Mouse (Mus musculus) leukemia stem cell, adult 10-12 weeks (primary cell): ENCODE results near the gene Palm3. TPM values are rescaled to one million over a fixed set of nuclear protein-coding genes. Genes with fewer than 3 reads are reported as not detected.

Source experiments
- polyA plus RNA-seq: library from polyadenylated mRNA; stranded (reverse); fragments of >175 nt; gene quantifications from 2 replicates; pipeline ENCODE4 v1.2.3, GENCODE M21; 2012; ENCODE audit warnings: low replicate concordance

Palm3 gene
- 0.32 TPM in 1 of 2 replicates, not detected in the other for polyA plus RNA-seq

GRCm38 (mm10) chr8:84021096-84021495, at the start of gene Palm3:
Gene Palm3, plus strand, starts transcription at chr8:84021471.

GRCm38 (mm10) chr8:83972150-83973120, 48.8 kb upstream of the Palm3 start, which contains the start of gene Prkaca:
Gene Prkaca, plus strand, starts transcription at chr8:83972993.

GRCm38 (mm10) chr8:83997511-83998141, 23.6 kb upstream of the Palm3 start, which contains the start of gene Samd1:
Gene Samd1, plus strand, starts transcription at chr8:83997672.

GRCm38 (mm10) chr8:84001281-84002000, 19.8 kb upstream of the Palm3 start, which contains the start of gene 1700067K01Rik:
Gene 1700067K01Rik, plus strand, starts transcription at chr8:84001502.

GRCm38 (mm10) chr8:84011705-84012498, 9.4 kb upstream of the Palm3 start, which contains the start of gene 2210011C24Rik:
Gene 2210011C24Rik, minus strand, starts transcription at chr8:84012171.

GRCm38 (mm10) chr8:84042066-84042947, 21.0 kb downstream of the Palm3 start, which contains the start of gene Il27ra:
Gene Il27ra, minus strand, starts transcription at chr8:84042589.

GRCm38 (mm10) chr8:84044900-84045299, 23.6 kb downstream of the Palm3 start, which contains the start of gene Rln3:
Gene Rln3, minus strand, starts transcription at chr8:84045000.

DNA sequence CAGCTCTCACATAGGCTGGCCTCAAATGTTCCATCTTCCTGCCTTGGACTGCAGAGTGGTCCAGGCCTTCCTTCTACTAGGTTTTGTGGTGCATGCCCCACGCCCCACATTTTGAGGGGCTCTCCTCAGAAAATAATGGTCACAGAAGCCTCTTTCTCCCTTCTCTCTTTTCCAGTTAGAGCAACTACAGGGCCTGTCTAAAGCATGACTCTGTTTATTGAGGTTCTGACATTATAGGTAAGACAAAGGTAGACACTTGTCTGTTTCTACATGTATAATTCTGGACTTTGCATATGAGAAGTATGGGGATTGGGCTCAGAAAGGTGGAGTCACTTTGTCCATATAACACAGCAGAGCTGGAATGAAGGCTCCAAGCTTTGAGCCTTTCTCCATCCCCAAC, 43.8 kb downstream of the Palm3 start, which contains the start of gene Gm10643:
TSS of gene Gm10643 (minus strand) at position 101 of the 400 bp plus-strand sequence.

GRCm38 (mm10) chr8:84066291-84066930, 45.1 kb downstream of the Palm3 start, which contains the start of gene Rfx1:
Gene Rfx1, plus strand, starts transcription at chr8:84066834.

Other genes starting within 250 kb of the Palm3 start
- gene Adgrl1, start 121.4 kb upstream of the Palm3 start, polyA plus RNA-seq, result 5.1 and 10.6 TPM in 2 replicates
- 0.38 and 0.43 TPM in 2 replicates for gene Gm10644, start 66.3 kb upstream of the Palm3 start, polyA plus RNA-seq
- 16.9 and 197 TPM in 2 replicates for gene Asf1b, start 66.0 kb upstream of the Palm3 start, polyA plus RNA-seq
- 25.3 and 27.4 TPM in 2 replicates for gene Prkaca, start 48.5 kb upstream of the Palm3 start, polyA plus RNA-seq
- gene Samd1, start 23.8 kb upstream of the Palm3 start, polyA plus RNA-seq, result 246 and 385 TPM in 2 replicates
- 4.9 and 12.0 TPM in 2 replicates for gene 1700067K01Rik, start 20.0 kb upstream of the Palm3 start, polyA plus RNA-seq
- 2.3 TPM in 1 of 2 replicates, not detected in the other for gene 2210011C24Rik, start 9.3 kb upstream of the Palm3 start, polyA plus RNA-seq
- gene Il27ra, start 21.1 kb downstream of the Palm3 start, polyA plus RNA-seq, result 19.2 and 26.2 TPM in 2 replicates
- gene Rln3, start 23.5 kb downstream of the Palm3 start, polyA plus RNA-seq, result 1.0 TPM in 1 of 2 replicates, not detected in the other
- not detected in 2 replicates for gene Gm10643, start 43.7 kb downstream of the Palm3 start, polyA plus RNA-seq
- 44.9 and 60.3 TPM in 2 replicates for gene Rfx1, start 45.4 kb downstream of the Palm3 start, polyA plus RNA-seq
- 51.9 and 103 TPM in 2 replicates for gene Dcaf15, start 83.3 kb downstream of the Palm3 start, polyA plus RNA-seq
- gene Podnl1, start 104.5 kb downstream of the Palm3 start, polyA plus RNA-seq, result 3.5 and 5.2 TPM in 2 replicates
- gene Cc2d1a, start 126.5 kb downstream of the Palm3 start, polyA plus RNA-seq, result 22.7 and 43.1 TPM in 2 replicates
- gene 4930432K21Rik, start 126.6 kb downstream of the Palm3 start, polyA plus RNA-seq, result 0.39 and 0.42 TPM in 2 replicates
- not detected in 2 replicates for gene Nanos3, start 163.7 kb downstream of the Palm3 start, polyA plus RNA-seq
- 5.2 and 15.7 TPM in 2 replicates for gene Zswim4, start 215.6 kb downstream of the Palm3 start, polyA plus RNA-seq
- gene D8Ertd738e, start 228.2 kb downstream of the Palm3 start, polyA plus RNA-seq, result 92.1 and 138 TPM in 2 replicates
- 60.6 and 86.4 TPM in 2 replicates for gene Mri1, start 235.9 kb downstream of the Palm3 start, polyA plus RNA-seq
- 5.5 and 9.6 TPM in 2 replicates for gene Ccdc130, start 248.9 kb downstream of the Palm3 start, polyA plus RNA-seq